Mouse (Mus musculus): ENCODE measurements around the gene Galnt18. TPM values are rescaled to one million over a fixed set of nuclear protein-coding genes. Genes with fewer than 3 reads are reported as not detected.

Galnt18 gene
- total RNA-seq, 1 experiment, result 0.89 TPM

- Histone ChIP-seq H3K27ac (ENCODE audit: insufficient read depth, low read depth, low read length, poor library complexity, severe bottlenecking) (no peak overlapping the region), H3K36me3 (ENCODE audit: control insufficient read depth, insufficient read depth, low read length, poor library complexity, severe bottlenecking) (no peaks in the 10 kb centered on the region), H3K9me3 (ENCODE audit: control insufficient read depth, insufficient read depth, low read depth, low read length) (no peaks in the 10 kb centered on the region), H3K4me3 (ENCODE audit: insufficient read depth in 1 of 2, low read depth in 1 of 2, low read length in 2 of 2, poor library complexity in 1 of 2, severe bottlenecking in 1 of 2) (no peak overlapping the region), H3K9ac (ENCODE audit: insufficient read depth, low read depth, low read length, poor library complexity, severe bottlenecking) (no peak overlapping the region), H3K4me1 (ENCODE audit: control insufficient read depth in 2 of 2, insufficient read depth in 2 of 2, low read length in 2 of 2, poor library complexity in 1 of 2) (no peaks in the 10 kb centered on the region)
- in situ Hi-C loops (cut with MboI; ENCODE audit: low sequenced_read_pairs in 2 of 2, unreplicated experiment in 2 of 2), result no loop called here
- DNase-seq (ENCODE audit: low read depth, low spot score), result no peak
- TF ChIP-seq CHD2 (IDR thresholded peaks at IDR 0.05; ENCODE audit: low read depth, low read length) (no peak), ZC3H11A (IDR thresholded peaks at IDR 0.05; ENCODE audit: borderline replicate concordance, low read depth, low read length) (no peak), MAFK (IDR thresholded peaks at IDR 0.05; ENCODE audit: insufficient read depth, low read depth, low read length) (no peak), ZNF384 (IDR thresholded peaks at IDR 0.05; ENCODE audit: low read depth, low read length) (no peak), HCFC1 (IDR thresholded peaks at IDR 0.05; ENCODE audit: borderline replicate concordance, insufficient read depth, low read length) (no peak)
These were observed 190.2 kb downstream of the Galnt18 start for GRCm38 (mm10) chr7:111589506-111590125.

GRCm38 (mm10) chr7:111588291-111588781 lies 191.4 kb downstream of the Galnt18 start:
- Histone ChIP-seq H3K9me3 (ENCODE audit: control insufficient read depth, insufficient read depth, low read depth, low read length) (no peaks in the 10 kb centered on the region), H3K4me3 (ENCODE audit: insufficient read depth in 1 of 2, low read depth in 1 of 2, low read length in 2 of 2, poor library complexity in 1 of 2, severe bottlenecking in 1 of 2) (no peak overlapping the region), H3K4me1 (ENCODE audit: control insufficient read depth in 2 of 2, insufficient read depth in 2 of 2, low read length in 2 of 2, poor library complexity in 1 of 2) (no peaks in the 10 kb centered on the region), H3K9ac (ENCODE audit: insufficient read depth, low read depth, low read length, poor library complexity, severe bottlenecking) (no peak overlapping the region), H3K27ac (ENCODE audit: insufficient read depth, low read depth, low read length, poor library complexity, severe bottlenecking) (no peak overlapping the region), H3K36me3 (ENCODE audit: control insufficient read depth, insufficient read depth, low read length, poor library complexity, severe bottlenecking) (no peaks in the 10 kb centered on the region)
- DNase-seq (ENCODE audit: low read depth, low spot score), result no peak
- TF ChIP-seq MAFK (IDR thresholded peaks at IDR 0.05; ENCODE audit: insufficient read depth, low read depth, low read length) (no peak), CHD2 (IDR thresholded peaks at IDR 0.05; ENCODE audit: low read depth, low read length) (no peak), HCFC1 (IDR thresholded peaks at IDR 0.05; ENCODE audit: borderline replicate concordance, insufficient read depth, low read length) (no peak), ZC3H11A (IDR thresholded peaks at IDR 0.05; ENCODE audit: borderline replicate concordance, low read depth, low read length) (no peak), ZNF384 (IDR thresholded peaks at IDR 0.05; ENCODE audit: low read depth, low read length) (no peak)
- in situ Hi-C loops (cut with MboI; ENCODE audit: low sequenced_read_pairs in 2 of 2, unreplicated experiment in 2 of 2), result no loop called here

DNA sequence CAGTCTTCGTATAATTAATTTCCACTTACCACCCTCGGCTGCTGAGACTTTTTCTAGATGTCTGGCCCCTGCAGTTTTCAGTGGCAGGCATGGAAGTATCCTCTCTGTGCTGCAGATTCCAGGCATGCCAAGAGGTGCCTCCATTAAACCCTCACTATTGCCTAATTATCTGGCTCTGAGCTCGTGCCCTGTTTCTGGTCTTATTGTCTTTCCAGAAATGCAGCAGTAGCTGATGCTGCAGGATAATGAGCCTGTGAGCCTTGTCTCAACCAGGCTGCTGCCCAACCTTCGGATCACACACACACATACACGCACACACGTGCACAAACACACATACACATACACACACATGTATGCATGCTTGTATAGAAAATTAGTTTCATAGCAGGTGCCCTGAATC lies 199.2 kb downstream of the Galnt18 start:
- no peak for DNase-seq (ENCODE audit: low read depth, low spot score)
- in situ Hi-C loops (cut with MboI; ENCODE audit: low sequenced_read_pairs in 2 of 2, unreplicated experiment in 2 of 2), result no loop called here
- H3K36me3 ChIP-seq (ENCODE audit: control insufficient read depth, insufficient read depth, low read length, poor library complexity, severe bottlenecking), result no peaks in the 10 kb centered on the region
- H3K4me3 ChIP-seq (ENCODE audit: insufficient read depth in 1 of 2, low read depth in 1 of 2, low read length in 2 of 2, poor library complexity in 1 of 2, severe bottlenecking in 1 of 2), result no peak overlapping the region
- H3K9me3 ChIP-seq (ENCODE audit: control insufficient read depth, insufficient read depth, low read depth, low read length), result no peaks in the 10 kb centered on the region
- H3K9ac ChIP-seq (ENCODE audit: insufficient read depth, low read depth, low read length, poor library complexity, severe bottlenecking), result no peak overlapping the region
- no peaks in the 10 kb centered on the region for H3K4me1 ChIP-seq (ENCODE audit: control insufficient read depth in 2 of 2, insufficient read depth in 2 of 2, low read length in 2 of 2, poor library complexity in 1 of 2)
- TF ChIP-seq ZC3H11A (IDR thresholded peaks at IDR 0.05; ENCODE audit: borderline replicate concordance, low read depth, low read length) (no peak), HCFC1 (IDR thresholded peaks at IDR 0.05; ENCODE audit: borderline replicate concordance, insufficient read depth, low read length) (no peak), CHD2 (IDR thresholded peaks at IDR 0.05; ENCODE audit: low read depth, low read length) (no peak), MAFK (IDR thresholded peaks at IDR 0.05; ENCODE audit: insufficient read depth, low read depth, low read length) (no peak), ZNF384 (IDR thresholded peaks at IDR 0.05; ENCODE audit: low read depth, low read length) (no peak)
- H3K27ac ChIP-seq (ENCODE audit: insufficient read depth, low read depth, low read length, poor library complexity, severe bottlenecking), result no peak overlapping the region

DNA sequence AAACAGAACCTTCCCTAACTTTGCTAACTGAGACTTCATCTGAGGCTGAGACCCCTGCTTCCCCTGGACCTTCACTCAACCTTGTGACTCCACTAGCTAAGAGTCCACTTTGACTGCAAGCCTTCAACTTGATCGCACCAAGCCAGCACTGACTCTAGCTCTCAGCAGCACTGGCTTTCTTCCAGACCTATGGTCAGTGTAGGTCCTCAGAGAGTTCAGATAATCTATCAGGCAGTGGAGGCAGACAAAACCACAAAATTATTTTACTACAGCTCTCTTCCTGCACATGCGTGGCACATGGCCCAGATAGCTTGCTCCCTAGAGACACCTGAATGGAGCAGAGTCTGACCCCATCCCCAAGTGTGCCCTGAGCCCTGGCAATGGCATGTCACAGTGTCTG lies 204.7 kb downstream of the Galnt18 start:
- H3K4me3 ChIP-seq (ENCODE audit: insufficient read depth in 1 of 2, low read depth in 1 of 2, low read length in 2 of 2, poor library complexity in 1 of 2, severe bottlenecking in 1 of 2), result no peak overlapping the region
- H3K4me1 ChIP-seq (ENCODE audit: control insufficient read depth in 2 of 2, insufficient read depth in 2 of 2, low read length in 2 of 2, poor library complexity in 1 of 2), result no peaks in the 10 kb centered on the region
- H3K9ac ChIP-seq (ENCODE audit: insufficient read depth, low read depth, low read length, poor library complexity, severe bottlenecking), result no peak overlapping the region
- no peaks in the 10 kb centered on the region for H3K36me3 ChIP-seq (ENCODE audit: control insufficient read depth, insufficient read depth, low read length, poor library complexity, severe bottlenecking)
- in situ Hi-C loops (cut with MboI; ENCODE audit: low sequenced_read_pairs in 2 of 2, unreplicated experiment in 2 of 2), result no loop called here
- no peak overlapping the region for H3K27ac ChIP-seq (ENCODE audit: insufficient read depth, low read depth, low read length, poor library complexity, severe bottlenecking)
- TF ChIP-seq MAFK (IDR thresholded peaks at IDR 0.05; ENCODE audit: insufficient read depth, low read depth, low read length), result no peak
- no peak for TF ChIP-seq CHD2 (IDR thresholded peaks at IDR 0.05; ENCODE audit: low read depth, low read length)
- no peak for TF ChIP-seq HCFC1 (IDR thresholded peaks at IDR 0.05; ENCODE audit: borderline replicate concordance, insufficient read depth, low read length)
- TF ChIP-seq ZC3H11A (IDR thresholded peaks at IDR 0.05; ENCODE audit: borderline replicate concordance, low read depth, low read length), result no peak
- no peak for DNase-seq (ENCODE audit: low read depth, low spot score)
- no peaks in the 10 kb centered on the region for H3K9me3 ChIP-seq (ENCODE audit: control insufficient read depth, insufficient read depth, low read depth, low read length)

All from ES-E14 (cell line).